Mouse (Mus musculus) testis, postnatal 10 days (tissue): ENCODE measurements around the gene Zmat3.

Experiments used
- DNase-seq: peaks from one replicate; pipeline ENCODE4 v3.0.0; 2021; ENCODE audit warnings: low spot score

The Zmat3 gene

GRCm38 (mm10) chr3:32365546-32366245 lies at the start of gene Zmat3:
Gene Zmat3 (minus strand): TSS chr3:32366014.
- DNase-seq = peak; percentile 80

- no peak for DNase-seq
These were observed 48.6 kb upstream of the Zmat3 start for GRCm38 (mm10) chr3:32414381-32414780.

- no peak for DNase-seq
These were observed 46.8 kb upstream of the Zmat3 start for GRCm38 (mm10) chr3:32412502-32413044.

DNA sequence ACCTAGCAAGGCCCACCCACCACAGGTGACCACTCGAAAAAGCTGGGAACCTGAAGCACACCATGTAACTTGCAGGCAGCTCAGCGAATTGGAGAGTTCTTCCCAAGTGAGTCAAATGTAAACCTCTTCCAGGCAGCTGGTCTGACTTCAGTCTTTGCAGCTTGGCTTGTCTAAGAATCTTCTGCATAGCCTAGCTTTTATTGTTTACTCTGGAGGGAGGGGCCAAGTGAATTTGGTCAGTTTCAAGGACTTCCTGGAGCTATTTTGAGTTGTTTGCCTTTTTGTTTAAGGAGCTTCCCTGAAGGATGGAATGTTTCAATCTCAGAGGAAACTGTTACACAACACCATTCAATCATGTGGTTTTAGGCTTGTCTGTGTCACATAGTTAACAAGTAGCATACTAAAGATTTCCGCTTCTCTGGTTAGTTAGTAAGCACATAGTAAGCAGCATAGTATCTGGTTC lies 43.0 kb upstream of the Zmat3 start:
- no peak for DNase-seq

GRCm38 (mm10) chr3:32406804-32407203 lies 41.0 kb upstream of the Zmat3 start:
- DNase-seq = no peak

DNA sequence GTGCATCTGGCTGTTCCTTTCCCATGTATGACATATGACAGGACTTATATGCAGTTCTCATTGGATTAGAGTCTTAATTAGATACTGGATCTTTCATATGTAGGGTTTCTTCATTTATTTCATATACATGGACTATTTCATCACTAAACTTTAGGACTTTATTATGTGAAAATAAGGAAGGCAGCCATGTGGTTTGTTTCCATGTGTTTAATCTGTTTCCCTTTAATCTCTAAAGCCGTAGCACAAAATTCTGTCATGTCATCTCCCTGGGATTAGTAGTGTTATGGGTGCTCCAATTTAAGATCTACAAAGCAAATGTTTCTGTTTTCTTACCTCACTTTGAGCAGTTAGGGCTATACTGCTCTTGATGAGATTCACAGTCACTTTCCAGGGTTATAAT lies 39.9 kb upstream of the Zmat3 start:
- DNase-seq = no peak

GRCm38 (mm10) chr3:32402990-32403885 lies 37.4 kb upstream of the Zmat3 start:
- DNase-seq = no peak

DNA sequence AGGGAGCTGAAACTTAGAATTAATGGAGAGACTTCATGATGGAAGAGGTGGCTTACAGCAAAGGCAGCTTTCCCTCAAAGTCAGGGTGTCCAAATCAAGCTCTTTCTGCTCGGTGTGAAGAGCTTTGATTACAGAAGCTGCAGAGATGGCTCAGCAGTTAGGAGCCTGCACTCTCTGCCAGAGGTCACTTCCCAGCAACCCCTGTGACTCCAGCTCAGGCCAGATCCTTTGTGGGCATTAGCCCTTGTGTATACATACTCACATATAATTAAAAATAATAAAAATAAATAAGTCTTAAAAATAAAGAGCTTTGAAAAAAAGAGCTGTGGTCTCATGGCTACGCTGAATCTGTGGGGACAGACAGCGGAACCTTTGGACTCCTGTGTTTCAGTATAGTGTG lies 35.8 kb upstream of the Zmat3 start:
- no peak for DNase-seq

DNA sequence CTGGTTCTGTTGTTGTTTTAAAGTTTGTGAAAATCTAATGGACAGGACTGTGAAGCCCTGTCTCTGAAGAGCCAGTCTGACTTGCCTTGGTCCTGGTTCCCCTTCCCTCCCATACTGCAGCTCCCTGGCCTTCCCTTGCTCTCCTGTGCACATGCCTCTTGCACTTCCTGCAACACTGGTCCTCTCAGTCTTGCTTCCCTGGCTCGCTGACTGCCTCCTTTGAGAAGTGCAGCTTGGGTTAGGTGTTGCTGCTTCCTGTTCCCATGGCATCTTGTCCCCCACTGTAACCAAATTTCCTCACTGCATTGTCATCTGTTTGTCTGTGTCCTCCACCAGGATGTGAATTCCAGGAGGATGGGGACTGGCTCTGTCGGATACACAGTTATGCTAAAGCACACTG lies 34.1 kb upstream of the Zmat3 start:
- DNase-seq = no peak

DNA sequence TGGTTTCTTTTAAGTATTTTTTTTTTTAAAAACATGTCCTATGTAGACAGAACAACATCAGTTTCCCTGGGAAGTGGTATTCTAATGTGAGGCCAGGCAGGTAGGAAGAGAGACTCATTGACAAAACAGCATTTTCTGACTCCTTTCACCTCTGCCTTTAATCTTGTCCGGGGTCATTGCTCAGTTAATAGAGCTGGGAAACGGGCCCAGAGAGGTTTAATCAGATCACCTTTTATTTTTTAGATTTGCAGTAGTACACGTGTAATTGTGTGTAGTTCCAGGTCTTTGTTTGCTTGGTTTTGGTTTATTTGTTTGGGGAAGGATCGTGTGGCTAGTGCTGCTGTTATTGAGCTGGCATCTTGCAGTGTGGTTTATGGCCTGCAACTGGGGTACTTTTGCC lies 33.6 kb upstream of the Zmat3 start:
- DNase-seq = no peak

DNA sequence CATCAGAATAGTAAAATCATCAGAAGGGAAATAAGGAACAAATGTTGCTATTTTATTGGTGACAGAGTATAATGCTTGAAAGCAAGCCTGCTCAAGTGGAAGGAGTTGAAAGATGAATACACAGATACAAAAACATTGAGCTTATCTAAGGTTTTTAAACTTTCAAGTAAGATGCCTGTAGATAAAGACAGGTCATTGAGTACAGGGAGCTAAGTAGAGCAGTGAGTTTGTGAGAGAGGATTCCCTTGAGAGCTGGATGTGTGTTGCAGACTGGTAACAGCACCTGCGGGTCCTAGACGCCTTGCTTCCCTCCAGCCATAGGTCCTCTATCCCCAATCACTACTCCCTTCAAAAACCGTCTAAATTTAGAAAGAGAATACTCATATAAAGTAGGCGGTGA lies 32.8 kb upstream of the Zmat3 start:
- no peak for DNase-seq

DNA sequence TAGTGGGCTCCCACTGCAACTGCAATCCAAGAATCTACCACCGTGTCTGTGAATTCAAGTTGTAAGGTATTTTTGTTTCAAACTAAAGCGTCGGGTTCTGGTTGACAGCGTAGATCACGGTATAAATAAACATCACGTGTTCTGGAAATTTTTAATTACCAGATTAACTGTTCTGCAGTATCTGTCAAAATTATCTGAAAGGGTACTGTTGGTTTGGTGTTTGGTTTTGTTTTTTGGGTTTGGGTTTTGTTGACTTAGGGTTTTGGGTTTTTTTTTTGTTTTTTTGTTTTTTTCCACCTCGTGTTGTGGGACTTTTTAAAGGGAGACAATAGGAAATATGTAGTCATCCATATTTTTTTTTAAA lies 32.3 kb upstream of the Zmat3 start:
- DNase-seq = no peak

GRCm38 (mm10) chr3:32397461-32398174 lies 31.8 kb upstream of the Zmat3 start, which contains the start of gene Pik3ca:
Gene Pik3ca (plus strand): TSS chr3:32397671.
- peak; percentile 76 for DNase-seq

DNA sequence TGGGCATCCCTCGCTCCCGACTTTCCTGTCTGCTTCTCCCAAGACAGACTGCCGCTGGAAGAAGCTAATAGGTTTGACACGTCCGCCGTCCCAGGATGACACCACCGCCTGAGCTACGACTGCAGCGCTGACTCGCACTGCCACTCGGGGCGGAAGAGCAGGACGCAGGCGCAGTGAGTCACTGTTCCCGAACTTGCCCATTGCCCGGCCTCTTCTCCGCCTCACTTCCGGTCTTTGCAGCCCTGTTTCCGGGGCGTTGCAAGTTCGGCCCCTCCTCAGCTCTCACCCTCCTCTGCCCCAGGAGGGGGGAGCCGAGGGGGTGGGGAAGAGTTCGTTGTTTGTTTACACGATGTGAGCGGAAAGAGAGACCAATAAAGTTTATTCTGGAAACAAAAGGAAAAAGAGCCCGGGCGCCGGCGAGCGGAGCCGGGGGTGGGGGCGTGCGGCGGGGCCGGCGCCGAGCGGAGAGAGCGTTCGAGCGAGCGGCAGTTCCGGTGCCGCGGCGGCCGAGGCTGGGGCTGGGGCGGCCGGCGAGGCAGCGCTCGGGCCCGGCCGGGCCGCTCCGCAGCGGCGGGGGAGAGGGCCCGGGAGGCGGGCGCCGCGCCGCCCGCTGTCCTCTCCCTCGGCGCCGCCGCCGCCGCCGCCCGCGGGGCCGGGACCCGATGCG lies 31.1 kb upstream of the Zmat3 start:
- DNase-seq = peak; percentile 95

DNA sequence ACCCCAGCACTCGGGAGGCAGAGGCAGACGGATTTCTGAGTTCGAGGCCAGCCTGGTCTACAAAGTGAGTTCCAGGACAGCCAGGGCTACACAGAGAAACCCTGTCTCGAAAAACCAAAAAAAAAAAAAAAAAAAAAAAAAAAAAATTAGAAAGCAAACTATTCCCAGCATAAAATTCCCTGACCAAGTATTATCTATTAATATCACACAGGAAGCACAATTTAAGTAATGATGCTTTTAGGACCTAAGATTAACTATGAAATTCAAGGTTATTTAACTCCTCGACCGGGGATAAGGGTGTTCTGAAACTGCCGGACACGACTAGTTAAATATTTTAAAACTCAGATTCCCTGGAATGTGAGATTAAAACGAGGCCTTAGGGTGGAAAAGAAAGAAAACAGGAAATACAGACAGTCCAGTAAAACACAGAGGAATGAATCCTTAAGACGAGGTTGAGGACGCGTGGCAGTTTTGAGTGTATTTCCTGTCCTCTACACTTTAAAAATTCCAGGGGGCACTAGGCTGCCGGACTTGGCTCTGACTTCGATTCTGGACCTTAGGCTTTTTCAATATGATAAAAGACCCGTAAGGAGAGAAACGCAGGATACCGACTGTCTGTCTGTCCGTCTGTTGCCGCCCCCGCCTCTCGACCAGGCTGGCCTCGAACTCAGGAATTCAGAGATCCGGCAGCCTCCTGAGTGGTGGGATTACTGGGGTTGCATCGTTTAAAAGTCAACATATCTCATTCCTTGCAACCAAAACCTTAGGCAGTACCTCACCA lies 30.1 kb upstream of the Zmat3 start:
- peak; percentile 60 for DNase-seq

DNA sequence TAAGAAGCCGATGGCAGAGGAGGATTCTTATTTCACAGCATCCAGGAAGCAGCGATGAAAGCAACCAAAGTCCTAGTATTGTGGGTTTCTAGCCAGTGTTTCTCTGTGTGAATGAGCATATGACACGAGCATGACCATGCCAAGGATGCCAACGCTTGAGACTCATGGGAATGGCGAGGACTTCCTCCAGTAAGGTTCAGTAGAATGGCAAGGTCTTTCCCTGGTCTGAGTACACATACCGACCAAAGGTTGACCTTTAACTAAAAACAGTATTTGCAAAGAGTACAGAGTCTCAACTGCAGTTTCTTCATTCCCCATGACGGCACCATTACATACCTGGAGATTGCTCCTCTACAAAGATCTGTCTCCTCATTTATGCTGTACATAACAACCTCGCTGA lies 28.2 kb upstream of the Zmat3 start:
- no peak for DNase-seq

DNA sequence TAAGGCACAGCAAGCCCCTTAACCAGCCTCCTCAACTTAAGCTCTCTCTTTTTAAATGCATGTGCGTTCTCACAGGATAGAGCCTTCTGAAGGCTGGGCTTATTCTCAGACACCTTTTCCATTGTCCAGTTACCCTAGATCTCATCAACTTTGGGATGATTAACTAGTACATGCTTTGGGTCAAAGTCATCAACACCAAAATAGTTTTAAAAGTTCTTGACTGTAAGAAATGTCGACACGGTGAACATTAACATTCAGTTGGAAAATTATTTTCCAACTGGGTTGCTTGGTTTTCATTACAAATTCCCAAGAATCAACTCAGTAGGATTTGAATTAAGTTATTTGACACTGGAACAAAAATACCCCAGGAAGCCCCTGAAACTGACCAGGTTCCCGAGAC lies 27.0 kb upstream of the Zmat3 start:
- DNase-seq = no peak

DNA sequence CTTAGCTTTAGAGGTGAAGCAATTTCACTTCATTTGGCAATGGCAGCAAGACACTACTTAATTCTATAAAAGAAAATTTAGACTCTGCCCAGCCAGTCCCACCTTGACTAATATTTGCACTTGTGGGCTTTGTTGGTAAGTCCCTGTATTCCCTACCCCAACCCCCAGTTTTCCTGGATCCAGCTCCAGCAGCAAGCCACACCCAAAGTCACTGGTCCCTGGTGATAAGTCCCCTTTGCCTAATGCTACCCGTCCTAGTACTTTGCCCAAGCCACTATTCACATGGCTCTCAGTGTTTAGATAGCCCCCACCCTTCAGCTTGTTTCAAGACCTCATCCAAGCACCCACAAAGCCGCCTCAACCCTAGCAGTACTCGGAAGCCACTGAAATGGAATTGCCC lies 15.7 kb upstream of the Zmat3 start:
- DNase-seq = no peak

GRCm38 (mm10) chr3:32379891-32380290 lies 14.1 kb upstream of the Zmat3 start:
- no peak for DNase-seq

- no peak for DNase-seq
These were observed 7.4 kb upstream of the Zmat3 start for GRCm38 (mm10) chr3:32373236-32373635.

GRCm38 (mm10) chr3:32372470-32372869 lies 6.7 kb upstream of the Zmat3 start:
- DNase-seq = no peak
